Mouse (Mus musculus) thymus, adult 2 months (tissue): ENCODE measurements around the gene Igfbp3. TPM values are rescaled to one million over a fixed set of nuclear protein-coding genes. Genes with fewer than 3 reads are reported as not detected.

Experiments
- DNase-seq: peaks from one replicate; pipeline ENCODE4 v3.0.0; 2021
- H3K27ac ChIP-seq: fragments of 200-500 bp; 2 replicates; pipeline ENCODE4 v1.5.1; 2012; ENCODE audit warnings: low read length, control low read depth; ENCODE audit not compliant: control insufficient read depth, insufficient read depth
- H3K27me3 ChIP-seq: fragments of 200-500 bp; 2 replicates; pipeline ENCODE4 v1.6.1; 2012; ENCODE audit warnings: mild to moderate bottlenecking, low read length, moderate library complexity, mixed read lengths; ENCODE audit not compliant: control insufficient read depth, insufficient read depth
- H3K36me3 ChIP-seq: fragments of 200-500 bp; 2 replicates; pipeline ENCODE4 v1.6.1; 2012; ENCODE audit warnings: mild to moderate bottlenecking, low read length, moderate library complexity; ENCODE audit not compliant: control insufficient read depth, insufficient read depth
- H3K4me1 ChIP-seq: fragments of 200-500 bp; replicated peaks from 2 replicates; pipeline ENCODE4 v1.6.1; 2012; ENCODE audit warnings: low read length; ENCODE audit not compliant: control insufficient read depth, insufficient read depth
- H3K4me3 ChIP-seq: fragments of 200-500 bp; 2 replicates; pipeline ENCODE4 v1.5.1; 2012; ENCODE audit warnings: mild to moderate bottlenecking, low read length, control low read depth, moderate library complexity; ENCODE audit not compliant: control insufficient read depth, insufficient read depth
- CTCF ChIP-seq: fragments of 200-500 bp; IDR thresholded peaks from 2 replicates; pipeline ENCODE4 v1.5.1; 2012; ENCODE audit warnings: mild to moderate bottlenecking, control low read depth, low read length, moderate library complexity, borderline replicate concordance; ENCODE audit not compliant: control insufficient read depth, poor library complexity, insufficient read depth; ENCODE audit errors: extremely low read depth
- POLR2A ChIP-seq: fragments of 200-500 bp; IDR thresholded peaks from 2 replicates; pipeline ENCODE4 v1.6.1; 2012; ENCODE audit warnings: mild to moderate bottlenecking, low read length, control low read depth, moderate library complexity; ENCODE audit not compliant: control insufficient read depth, poor library complexity, insufficient read depth; ENCODE audit errors: extremely low read depth
- WGBS: fragments of 180-500 bp; shearing (Covaris S2); methylation state at CpG from one replicate; pipeline ENCODE4 v1.1.7; 2018; 5-methylcytosine and 5-hydroxymethylcytosine counted together
- polyA plus RNA-seq: library from polyadenylated mRNA; depleted of rRNA; stranded (reverse); fragments of >200 nt; gene quantifications from 2 replicates; pipeline ENCODE4 v1.2.3, GENCODE M21; 2012; rRNA removed

The Igfbp3 gene
- polyA plus RNA-seq, result 11.9 and 12.1 TPM in 2 replicates

DNA sequence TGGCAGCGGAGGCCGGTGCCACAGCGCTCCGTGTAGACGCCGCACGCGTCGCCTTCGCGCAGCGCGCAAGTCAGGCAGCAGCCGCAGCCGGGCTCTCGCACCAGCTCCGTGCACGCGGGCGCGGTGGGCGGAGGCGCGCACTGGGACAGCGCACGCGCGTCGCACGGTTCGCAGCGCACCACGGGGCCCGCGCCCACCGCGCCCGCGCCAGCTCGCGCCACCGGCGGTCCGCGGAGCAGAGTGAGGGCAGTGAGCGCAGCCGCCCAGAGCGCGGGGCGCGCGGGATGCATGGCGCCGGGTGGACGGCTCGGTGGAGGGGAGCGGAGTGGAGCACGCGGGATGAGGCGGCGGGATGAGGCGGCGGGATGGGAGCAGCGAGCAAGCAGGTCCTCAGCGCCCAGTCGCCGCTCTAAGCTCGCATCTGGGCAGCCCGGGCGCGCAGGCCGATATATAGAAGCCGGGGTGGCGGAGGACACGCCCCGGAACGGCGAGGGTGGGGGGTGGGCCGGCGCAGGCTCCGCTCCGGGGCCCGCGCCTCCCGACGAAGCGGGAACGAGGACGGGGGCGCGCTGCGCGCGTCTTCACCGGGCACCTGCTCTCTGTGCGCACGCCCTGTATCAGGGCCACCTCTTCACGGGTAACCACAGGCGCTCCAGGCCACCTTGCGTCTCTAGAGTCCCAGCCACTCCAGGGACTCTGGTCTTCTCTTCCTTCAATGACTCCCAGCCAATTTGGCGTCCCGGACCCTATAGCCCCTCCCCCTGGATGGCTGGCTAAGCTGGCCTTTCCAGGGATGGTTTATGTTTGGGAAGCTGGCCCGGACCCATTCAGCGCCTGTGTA, at the start of gene Igfbp3:
Gene Igfbp3 (minus strand): TSS at position 423 of the 841 bp plus-strand sequence.
- TF ChIP-seq CTCF (no peak), POLR2A (no peak)
- Histone ChIP-seq H3K27me3 (no peaks in the 10 kb centered on the region; the same call in 1 of the 2 replicates), H3K27ac (no peak within 1 kb of the TSS), H3K4me3 (no peak within 1 kb of the TSS), H3K36me3 (no peaks in the 10 kb centered on the region), H3K4me1 (no peaks in the 10 kb centered on the region)
- WGBS, result 3% methylated on average over 103 of the region's 104 CpGs
- no peak for DNase-seq

DNA sequence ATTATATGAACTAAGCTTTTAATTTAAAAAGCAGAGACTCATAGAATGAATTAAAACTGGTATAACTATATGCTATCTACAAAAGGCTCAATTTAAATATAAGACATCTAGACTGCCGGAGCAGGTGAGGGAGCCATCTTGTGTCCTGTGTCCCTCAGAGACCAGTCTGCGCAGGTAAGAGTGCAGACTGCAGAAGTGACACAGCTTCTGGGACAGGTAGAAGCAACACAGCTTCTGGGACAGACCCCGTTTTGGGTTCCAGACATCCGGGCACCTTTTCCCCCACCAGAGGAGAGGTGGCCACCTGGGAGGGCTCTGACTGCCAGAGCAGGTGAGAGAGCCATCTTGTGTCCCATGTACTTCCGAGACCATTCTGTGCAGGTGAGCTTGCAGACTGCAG, 37.1 kb upstream of the Igfbp3 start:
- Histone ChIP-seq H3K4me1 (no peaks in the 10 kb centered on the region), H3K27ac (no peak overlapping the region), H3K36me3 (no peaks in the 10 kb centered on the region), H3K27me3 (no peaks in the 10 kb centered on the region), H3K4me3 (no peak overlapping the region)
- no peak for DNase-seq
- WGBS, result 98% methylated on average over 5 of the region's 5 CpGs
- TF ChIP-seq POLR2A, result no peak
- TF ChIP-seq CTCF, result no peak

DNA sequence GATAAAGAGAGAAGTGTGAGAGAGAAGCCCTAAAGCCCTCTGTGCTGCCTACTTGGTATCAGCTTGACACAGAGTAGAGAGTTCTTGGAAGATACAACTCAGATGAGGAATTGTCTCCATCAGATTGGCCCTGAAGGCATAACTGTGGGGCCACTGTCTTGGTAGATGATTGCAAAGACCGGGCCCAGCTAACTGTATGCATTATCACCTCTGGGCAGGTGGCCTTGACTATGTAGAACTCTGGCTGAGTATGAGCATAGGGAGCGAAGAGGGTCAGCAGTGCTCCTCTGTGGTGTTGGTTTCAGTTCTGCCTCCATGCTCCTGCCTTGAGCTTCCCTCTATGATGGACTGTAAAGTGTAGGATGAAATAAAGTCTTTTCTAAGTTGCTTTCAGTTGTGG, 36.7 kb upstream of the Igfbp3 start:
- DNase-seq, result no peak
- H3K36me3 ChIP-seq, result no peaks in the 10 kb centered on the region
- TF ChIP-seq CTCF (no peak), POLR2A (no peak)
- 84% methylated on average over 2 of the region's 2 CpGs for WGBS
- no peak overlapping the region for H3K4me3 ChIP-seq
- no peaks in the 10 kb centered on the region for H3K27me3 ChIP-seq
- no peak overlapping the region for H3K27ac ChIP-seq
- H3K4me1 ChIP-seq, result no peaks in the 10 kb centered on the region

- no peak for DNase-seq
- WGBS, result 64% methylated on average over 1 of the region's 1 CpGs
- no peaks in the 10 kb centered on the region for H3K27me3 ChIP-seq
Observed at GRCm38 (mm10) chr11:7244782-7245181, 31.1 kb upstream of the Igfbp3 start.

DNA sequence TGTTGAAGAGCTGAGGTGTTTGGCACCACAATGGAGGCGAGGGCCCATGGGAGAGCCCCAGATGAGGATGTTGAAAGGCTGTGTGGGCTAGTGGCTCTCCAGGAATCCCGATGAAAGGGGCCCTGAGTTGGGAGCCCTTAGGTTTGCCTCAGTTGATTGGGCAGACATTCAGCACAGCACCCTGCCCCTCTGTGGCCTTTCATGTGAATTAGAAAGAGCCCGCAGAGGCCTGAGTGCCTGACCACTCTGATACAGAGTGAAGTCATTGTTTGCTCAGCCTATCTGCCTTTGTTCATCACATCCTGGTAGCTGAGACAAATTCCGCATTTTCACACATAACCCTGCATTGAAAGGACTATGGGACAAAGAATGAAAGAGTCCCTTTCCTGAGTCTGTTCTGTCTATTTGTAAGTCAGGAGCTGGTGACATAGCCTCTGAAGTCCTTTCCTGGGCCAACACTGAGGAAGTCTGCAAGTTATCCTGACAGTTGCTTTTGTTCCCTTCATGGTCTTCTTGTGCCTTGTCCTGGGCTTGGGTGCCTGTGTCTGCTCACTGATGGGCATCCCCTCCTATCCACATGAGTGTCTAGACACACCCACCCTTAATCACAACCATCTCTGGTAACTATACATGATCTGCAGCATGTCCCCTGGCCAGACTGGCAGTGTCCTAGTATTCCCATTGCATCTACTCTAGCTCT, 25.5 kb upstream of the Igfbp3 start:
- no peak overlapping the region for H3K27ac ChIP-seq
- WGBS, result 59% methylated on average over 4 of the region's 4 CpGs
- H3K4me3 ChIP-seq, result no peak overlapping the region
- no peak for DNase-seq
- TF ChIP-seq CTCF (no peak), POLR2A (no peak)
- no peaks in the 10 kb centered on the region for H3K36me3 ChIP-seq
- no peaks in the 10 kb centered on the region for H3K4me1 ChIP-seq
- no peaks in the 10 kb centered on the region for H3K27me3 ChIP-seq

More at GRCm38 (mm10) chr11:7244782-7245181, 31.1 kb upstream of the Igfbp3 start:
- H3K4me1 ChIP-seq, result no peaks in the 10 kb centered on the region
- no peaks in the 10 kb centered on the region for H3K36me3 ChIP-seq
- no peak overlapping the region for H3K4me3 ChIP-seq
- TF ChIP-seq CTCF, result no peak
- no peak for TF ChIP-seq POLR2A
- no peak overlapping the region for H3K27ac ChIP-seq

DNA sequence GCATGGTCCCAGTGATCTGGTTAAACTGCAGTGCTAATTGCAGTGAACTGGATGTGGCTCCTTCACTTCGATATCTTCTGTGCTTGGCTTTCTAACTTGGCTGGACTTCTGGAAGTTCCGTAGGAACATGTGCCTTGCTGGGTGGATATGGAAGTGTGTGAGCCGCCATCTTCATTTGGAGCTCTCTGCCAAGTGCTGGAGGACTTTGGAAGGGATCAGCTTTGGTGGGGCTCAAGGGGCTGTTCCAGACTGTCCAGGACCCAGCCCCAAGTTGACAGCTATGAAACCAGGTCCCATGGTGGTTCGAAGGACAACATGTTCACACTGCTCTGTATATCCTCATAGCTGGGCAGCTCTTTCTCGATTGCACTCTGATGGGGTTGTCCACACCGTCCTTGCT, 24.8 kb upstream of the Igfbp3 start:
- H3K36me3 ChIP-seq, result no peaks in the 10 kb centered on the region
- no peaks in the 10 kb centered on the region for H3K27me3 ChIP-seq
- no peaks in the 10 kb centered on the region for H3K4me1 ChIP-seq
- 89% methylated on average over 6 of the region's 6 CpGs for WGBS
- TF ChIP-seq POLR2A (no peak), CTCF (no peak)
- no peak for DNase-seq
- H3K4me3 ChIP-seq, result no peak overlapping the region
- H3K27ac ChIP-seq, result no peak overlapping the region

- 58% methylated on average over 6 of the region's 6 CpGs for WGBS
Observed at GRCm38 (mm10) chr11:7237712-7238111, 24.0 kb upstream of the Igfbp3 start.

More at GRCm38 (mm10) chr11:7237712-7238111, 24.0 kb upstream of the Igfbp3 start:
- TF ChIP-seq CTCF (no peak), POLR2A (no peak)
- H3K27me3 ChIP-seq, result no peaks in the 10 kb centered on the region
- no peak overlapping the region for H3K27ac ChIP-seq
- no peaks in the 10 kb centered on the region for H3K4me1 ChIP-seq
- DNase-seq, result no peak
- no peak overlapping the region for H3K4me3 ChIP-seq
- no peaks in the 10 kb centered on the region for H3K36me3 ChIP-seq
